Comparison of ENCODE assay signal across 8 mouse cellular contexts in the genomic region with DNA sequence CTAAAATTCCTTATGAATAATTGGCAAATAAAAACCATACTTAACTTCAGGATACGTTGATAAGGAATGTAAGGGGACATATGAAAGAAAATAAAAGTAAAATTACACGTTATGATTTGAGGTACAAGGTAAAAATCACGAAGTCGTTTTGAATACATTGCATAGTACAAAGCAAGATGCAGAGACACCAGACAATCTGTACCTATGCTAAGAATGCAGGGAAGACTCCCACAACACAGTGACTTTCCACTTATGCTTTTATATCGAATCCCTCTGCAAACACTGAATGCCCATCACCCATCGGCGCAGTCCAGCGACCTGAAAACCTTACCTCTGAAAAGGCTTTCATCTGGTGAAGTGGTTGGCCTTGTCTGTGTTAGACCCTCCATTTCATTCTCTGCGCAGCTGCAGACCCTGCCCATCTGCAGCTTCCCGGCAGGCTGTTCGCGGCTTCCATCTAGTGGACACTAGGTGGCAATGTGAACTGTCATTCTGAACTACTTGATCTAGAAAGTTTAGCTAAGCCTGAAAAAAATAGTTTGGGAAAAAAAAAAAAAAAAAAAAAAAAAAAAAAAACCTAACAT.
A peak's percentile ranks its signal among the peaks of the same experiment; 100 is the strongest.
DNase-seq lines count a peak whose midpoint lies in the region; ATAC-seq and TF ChIP-seq lines count a peak whose summit lies in the region.

No protein-coding gene starts in this region.

- ATAC-seq in liver, embryonic 12.5 days, result no peak
- peak; percentile 75 for ATAC-seq in midbrain, postnatal 0 days (ENCODE audit: low FRiP score)

- TF ChIP-seq CTCF in midbrain, postnatal 0 days (IDR thresholded peaks at IDR 0.05), result peak; percentile 78

- H3K27me3 ChIP-seq in liver, embryonic 12.5 days (replicated peaks), result no peaks in the 10 kb centered on the region
- H3K27me3 ChIP-seq in midbrain, postnatal 0 days (ENCODE audit: insufficient read depth, low read length), result no peaks in the 10 kb centered on the region

- H3K4me3 ChIP-seq in liver, embryonic 12.5 days, result no peak overlapping the region
- H3K4me3 ChIP-seq in midbrain, postnatal 0 days (ENCODE audit: low read depth, low read length), result peak overlapping the region; percentile 40

- no peaks in the 10 kb centered on the region for H3K4me1 ChIP-seq in liver, embryonic 12.5 days
- no peaks in the 10 kb centered on the region for H3K4me1 ChIP-seq in midbrain, postnatal 0 days (ENCODE audit: insufficient read depth, low read length)

- DNase-seq in liver, result peak; percentile 22
- peak; percentile 71 to 74 for DNase-seq in cerebellum, postnatal 10 days
- peak; percentile 45 to 52 for DNase-seq in frontal cortex, postnatal 36 days (ENCODE audit: low spot score in 2 of 2)
- DNase-seq in layer of hippocampus, postnatal 25 days (ENCODE audit: extremely low spot score in 1 of 2, low spot score in 1 of 2), result peak; percentile 13 to 32
- DNase-seq in midbrain, postnatal 0 days (ENCODE audit: low spot score), result peak; percentile 83
- DNase-seq in spleen, postnatal 10 days (ENCODE audit: low spot score in 2 of 2), result no peak
- no peak for DNase-seq in spleen, postnatal 4 days (ENCODE audit: low spot score in 2 of 2)

- no peaks in the 10 kb centered on the region for H3K36me3 ChIP-seq in liver, embryonic 12.5 days
- peaks cover 3% of the 10 kb centered on the region; the same call in 1 of the 2 replicates for H3K36me3 ChIP-seq in midbrain, postnatal 0 days (ENCODE audit: insufficient read depth, low read length)

- H3K4me2 ChIP-seq in liver, embryonic 12.5 days, result no peak overlapping the region
- H3K4me2 ChIP-seq in midbrain, postnatal 0 days (ENCODE audit: low read depth, low read length, poor library complexity, severe bottlenecking), result no peak overlapping the region

- WGBS in liver, embryonic 12.5 days (ENCODE audit: insufficient replicate concordance), result 28% methylated on average over 12 of the region's 12 CpGs
- WGBS in midbrain, postnatal 0 days, result 27% methylated on average over 12 of the region's 12 CpGs

- no peaks in the 10 kb centered on the region for H3K9me3 ChIP-seq in liver, embryonic 12.5 days (replicated peaks)
- no peaks in the 10 kb centered on the region for H3K9me3 ChIP-seq in midbrain, postnatal 0 days (ENCODE audit: low read length)

- no peak overlapping the region for H3K9ac ChIP-seq in liver, embryonic 12.5 days
- peak overlapping the region; percentile 24; the same call in 1 of the 2 replicates for H3K9ac ChIP-seq in midbrain, postnatal 0 days (replicated peaks; ENCODE audit: low read length, poor library complexity, severe bottlenecking)

- no peak overlapping the region for H3K27ac ChIP-seq in liver, embryonic 12.5 days
- no peak overlapping the region for H3K27ac ChIP-seq in midbrain, postnatal 0 days (ENCODE audit: low read depth, low read length)

Comparison
In these comparisons a context has a peak if more than half of its experiments do, and no peak if none do; other contexts are left out.
1. DNase-seq: peak in liver (single experiment), cerebellum, postnatal 10 days (2 of 2), frontal cortex, postnatal 36 days (2 of 2), layer of hippocampus, postnatal 25 days (2 of 2) and midbrain, postnatal 0 days (single experiment); none in spleen, postnatal 10 days (0 of 2) and spleen, postnatal 4 days (0 of 2).